Mouse (Mus musculus) thymus, postnatal 14 days (tissue): ENCODE data around the gene Mink1.

Experiments
- DNase-seq: peaks from one replicate; pipeline ENCODE4 v3.0.0; 2021

Gene Mink1

DNA sequence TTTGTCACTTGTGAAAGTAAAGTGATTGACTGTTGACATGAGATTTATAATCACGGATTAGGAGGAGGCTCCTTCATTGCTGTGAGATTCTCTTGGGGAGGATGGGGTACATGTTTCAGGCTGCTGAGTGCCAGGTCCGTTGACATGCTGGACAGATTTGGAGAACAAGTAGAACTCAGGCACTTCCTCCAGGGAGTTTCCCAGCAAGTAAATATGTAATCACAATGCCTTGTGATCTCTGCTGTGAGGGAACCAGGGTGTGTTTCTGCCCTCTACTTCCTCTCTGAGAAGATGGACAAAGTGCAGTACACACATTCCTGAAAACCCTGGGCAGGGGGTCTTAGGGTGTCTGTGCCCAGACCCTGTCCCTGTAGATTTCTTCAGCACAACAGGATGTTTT is 33.0 kb downstream of the Mink1 start:
- no peak for DNase-seq

DNA sequence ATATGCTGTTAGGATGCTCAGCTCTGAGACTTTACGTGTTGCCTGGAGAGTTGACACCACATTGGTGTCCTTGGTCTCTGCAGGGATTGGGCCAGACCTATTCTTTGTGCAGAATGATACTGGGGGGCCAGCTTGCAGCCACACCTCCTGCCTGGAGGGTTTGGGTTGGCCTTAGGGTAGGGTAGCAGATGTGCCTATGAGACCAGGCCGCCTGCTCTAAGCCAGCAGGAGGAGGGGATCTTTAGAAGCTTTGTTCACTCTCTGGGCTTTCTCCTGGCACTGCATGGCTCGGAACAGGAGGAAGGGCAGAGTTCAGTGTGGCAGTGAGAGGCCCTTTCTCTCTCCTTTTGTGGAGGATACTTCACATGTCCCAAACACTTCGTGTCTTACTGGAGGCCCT is 33.4 kb downstream of the Mink1 start:
- no peak for DNase-seq

DNA sequence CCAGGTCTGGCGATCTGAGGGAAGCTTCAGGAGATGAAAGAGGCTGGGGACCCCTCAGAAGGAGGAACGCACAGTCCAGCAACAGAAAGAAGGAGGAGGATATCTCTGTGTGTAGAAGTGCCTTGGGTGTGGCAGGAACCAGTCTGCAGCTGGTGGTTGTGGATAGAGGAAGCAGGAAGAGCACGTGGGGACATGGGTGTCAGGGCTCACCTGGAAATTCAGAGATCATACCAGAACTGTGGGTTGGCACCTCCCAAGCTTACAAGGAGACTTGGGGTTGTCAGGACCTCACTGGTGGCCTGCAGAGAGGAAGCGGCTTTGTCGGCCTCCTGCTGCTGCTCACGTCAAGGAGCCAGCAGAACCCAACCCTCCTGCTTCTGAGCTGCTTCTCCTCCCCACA is 34.6 kb downstream of the Mink1 start:
- no peak for DNase-seq

DNA sequence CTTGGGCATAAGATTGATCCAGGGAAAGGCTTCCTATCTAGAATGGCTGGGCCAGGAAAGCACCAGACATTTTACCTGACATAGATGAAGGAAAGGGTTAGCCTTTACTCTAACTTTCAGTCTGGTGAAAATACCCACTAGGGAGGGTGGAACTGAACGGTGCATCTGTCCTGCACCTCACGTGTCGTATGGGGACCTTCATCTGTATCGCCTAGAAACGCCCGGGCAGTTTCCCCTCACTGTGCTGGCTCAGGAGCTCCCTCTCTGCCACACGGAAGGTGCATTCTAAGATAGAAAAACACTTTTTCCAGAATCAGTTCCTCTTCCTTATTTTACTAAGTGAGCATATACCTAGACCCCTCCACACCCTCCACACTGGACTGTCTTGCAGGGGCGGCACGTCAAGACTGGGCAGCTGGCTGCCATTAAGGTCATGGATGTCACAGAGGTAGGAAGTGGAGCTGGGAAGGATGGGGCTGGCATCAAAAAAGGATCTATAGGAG is 35.8 kb downstream of the Mink1 start:
- no peak for DNase-seq

GRCm38 (mm10) chr11:70605024-70605566 is 42.4 kb downstream of the Mink1 start:
- peak; percentile 77 for DNase-seq

DNA sequence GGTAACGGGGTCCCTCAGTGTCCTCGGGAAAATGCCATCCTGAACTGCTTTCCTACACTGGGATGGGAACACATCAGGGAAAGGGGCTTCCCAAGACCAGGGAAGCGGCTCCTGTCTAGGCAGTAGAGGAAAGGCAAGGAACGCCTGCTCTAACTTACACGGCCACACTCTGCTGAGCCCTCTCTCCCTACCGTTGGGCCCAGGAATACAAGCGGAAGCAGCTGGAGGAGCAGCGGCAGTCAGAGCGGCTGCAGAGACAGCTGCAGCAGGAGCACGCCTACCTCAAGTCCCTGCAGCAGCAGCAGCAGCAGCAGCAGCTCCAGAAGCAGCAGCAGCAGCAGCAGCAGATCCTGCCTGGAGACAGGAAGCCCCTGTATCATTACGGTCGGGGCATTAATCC is 44.0 kb downstream of the Mink1 start:
- no peak for DNase-seq

DNA sequence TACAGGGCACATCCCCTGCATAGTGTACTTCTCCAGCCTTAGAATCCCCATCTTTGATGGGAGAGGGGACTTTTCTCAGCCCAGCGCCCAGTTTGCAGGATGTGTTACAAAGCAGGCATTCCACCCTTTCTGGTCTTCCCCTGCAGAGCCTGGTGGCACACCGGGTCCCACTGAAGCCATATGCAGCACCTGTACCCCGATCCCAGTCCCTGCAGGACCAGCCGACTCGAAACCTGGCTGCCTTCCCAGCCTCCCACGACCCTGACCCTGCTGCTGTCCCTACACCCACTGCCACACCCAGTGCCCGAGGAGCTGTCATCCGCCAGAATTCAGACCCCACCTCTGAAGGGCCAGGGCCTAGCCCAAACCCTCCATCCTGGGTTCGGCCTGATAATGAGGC is 44.9 kb downstream of the Mink1 start:
- DNase-seq, result no peak

GRCm38 (mm10) chr11:70608381-70609066 is 45.8 kb downstream of the Mink1 start:
- DNase-seq, result peak; percentile 56

GRCm38 (mm10) chr11:70610752-70611151 is 48.1 kb downstream of the Mink1 start:
- no peak for DNase-seq

DNA sequence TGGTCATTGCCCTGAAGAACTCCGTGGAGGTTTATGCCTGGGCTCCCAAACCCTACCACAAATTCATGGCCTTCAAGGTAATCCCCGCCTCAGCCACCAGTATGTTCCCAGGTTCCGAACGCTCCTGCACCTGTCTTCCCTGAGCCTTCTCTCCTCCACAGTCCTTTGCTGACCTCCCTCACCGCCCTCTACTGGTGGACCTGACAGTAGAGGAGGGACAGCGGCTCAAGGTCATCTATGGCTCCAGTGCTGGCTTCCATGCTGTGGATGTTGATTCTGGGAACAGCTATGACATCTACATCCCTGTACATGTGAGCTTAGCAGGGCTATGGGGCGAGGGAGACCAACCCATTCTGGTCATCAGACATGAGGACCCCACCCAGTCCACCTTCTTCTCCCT is 49.8 kb downstream of the Mink1 start:
- no peak for DNase-seq

DNA sequence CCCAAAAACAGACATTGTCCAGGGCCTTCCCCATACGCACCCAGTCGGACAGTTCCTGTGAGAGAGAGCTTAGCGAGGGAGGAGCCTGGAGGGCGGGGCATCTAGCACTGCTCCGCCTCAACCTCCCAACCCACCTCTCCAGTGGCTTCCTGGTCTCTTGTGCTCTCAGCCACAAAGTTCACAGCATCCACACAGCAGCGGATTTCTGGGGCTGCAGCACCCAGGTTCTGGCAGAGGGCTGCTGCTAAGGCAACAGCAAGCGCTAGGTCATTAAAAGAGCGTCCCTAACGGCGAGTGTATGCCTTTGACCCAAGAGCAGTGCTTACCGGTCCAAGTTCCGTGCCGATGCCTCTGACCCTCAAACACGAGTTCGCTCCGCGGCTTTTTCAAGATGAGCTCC is 52.4 kb downstream of the Mink1 start:
- DNase-seq, result peak; percentile 83

DNA sequence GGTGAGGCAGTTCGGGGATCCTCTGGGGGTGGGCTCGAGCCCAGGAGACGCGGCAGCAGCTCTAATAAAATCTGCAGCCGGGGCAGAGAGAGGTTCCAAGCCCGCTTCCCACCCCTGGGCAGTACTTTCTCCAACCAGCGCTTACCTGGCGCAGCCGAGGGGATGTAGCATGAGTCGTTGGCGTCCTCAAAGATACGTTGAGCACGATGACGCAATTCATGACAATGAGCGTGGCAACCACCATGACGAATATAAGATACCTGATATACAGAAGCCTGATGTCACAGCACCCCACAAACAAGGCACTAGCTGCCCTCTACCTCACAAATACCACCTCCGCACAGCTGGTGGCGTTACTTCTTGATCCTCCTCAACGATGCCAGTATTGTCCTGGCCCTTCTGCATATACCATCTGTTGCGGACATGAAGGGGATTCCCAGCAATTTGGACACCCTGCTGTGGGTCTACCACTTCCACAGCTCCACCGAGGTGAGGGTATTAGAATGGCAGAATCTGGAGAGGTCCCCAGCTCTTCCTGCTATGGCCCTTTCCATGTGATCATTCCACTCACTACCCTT is 52.9 kb downstream of the Mink1 start, which contains the start of gene 4930544D05Rik:
Gene 4930544D05Rik, plus strand, starts transcription at position 333 of the 578 bp plus-strand sequence.
- DNase-seq, result no peak

DNA sequence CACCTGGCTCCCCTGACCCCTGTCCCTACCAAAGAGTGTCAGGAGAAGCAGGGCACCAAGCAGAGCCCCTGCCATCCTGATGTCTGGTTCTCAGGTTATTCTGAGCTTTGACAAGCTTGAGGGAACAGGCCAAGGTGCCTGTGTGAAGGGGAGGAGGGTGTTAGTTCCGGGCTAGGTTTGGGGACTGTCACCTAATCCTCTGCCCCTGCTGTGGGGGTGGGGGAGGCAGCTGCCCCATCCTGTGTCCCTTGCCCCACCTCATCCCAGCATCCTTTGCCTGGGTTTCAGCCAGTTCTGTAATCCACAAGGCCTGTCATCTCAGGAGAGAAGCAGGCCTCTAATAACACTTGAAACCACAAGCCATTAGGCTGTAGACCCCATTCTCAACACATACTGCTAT is 56.4 kb downstream of the Mink1 start, which contains the start of gene Chrne:
Gene Chrne, minus strand, starts transcription at position 116 of the 400 bp plus-strand sequence.
- DNase-seq, result no peak

- DNase-seq, result no peak
Observed at GRCm38 (mm10) chr11:70621972-70622814, 59.5 kb downstream of the Mink1 start.

- DNase-seq, result no peak
Observed at GRCm38 (mm10) chr11:70623053-70623742, 60.5 kb downstream of the Mink1 start.

DNA sequence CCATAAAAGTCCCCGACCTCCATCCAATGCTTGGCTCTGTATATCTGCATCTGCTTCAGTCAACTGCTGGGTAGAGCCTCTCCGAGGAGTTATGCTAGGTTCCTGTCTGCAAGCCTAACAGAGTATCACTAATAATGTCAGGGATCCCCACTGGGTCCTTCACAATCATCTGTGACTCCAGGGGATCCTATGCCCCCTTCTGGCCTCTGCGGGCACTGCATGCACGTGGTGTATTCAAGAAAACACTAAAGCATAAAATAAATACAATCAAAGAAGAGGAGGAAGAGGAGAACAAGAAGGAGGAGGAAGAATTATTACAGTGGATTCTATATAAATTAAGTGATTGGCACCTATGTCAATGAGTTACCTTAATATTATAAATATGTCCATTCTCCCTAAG is 62.8 kb downstream of the Mink1 start:
- peak; percentile 70 for DNase-seq

DNA sequence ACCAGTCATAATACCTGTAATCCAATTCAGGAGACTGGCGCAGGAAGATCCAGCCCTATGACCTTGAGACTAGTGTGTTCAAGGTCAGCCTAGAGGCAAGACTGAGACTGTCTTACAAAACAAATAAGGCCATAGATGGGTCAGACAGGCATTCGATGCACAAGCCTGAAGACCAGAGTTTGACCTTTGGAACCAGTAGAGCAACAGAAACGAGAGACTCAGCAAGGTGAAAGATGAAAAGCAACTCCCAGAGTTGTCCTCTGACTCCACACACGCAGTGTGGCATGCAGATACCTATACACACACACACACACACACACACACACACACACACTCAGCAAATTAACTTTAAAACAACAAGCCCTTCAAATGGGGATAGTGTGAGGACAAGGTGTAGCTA is 64.2 kb downstream of the Mink1 start:
- no peak for DNase-seq

DNA sequence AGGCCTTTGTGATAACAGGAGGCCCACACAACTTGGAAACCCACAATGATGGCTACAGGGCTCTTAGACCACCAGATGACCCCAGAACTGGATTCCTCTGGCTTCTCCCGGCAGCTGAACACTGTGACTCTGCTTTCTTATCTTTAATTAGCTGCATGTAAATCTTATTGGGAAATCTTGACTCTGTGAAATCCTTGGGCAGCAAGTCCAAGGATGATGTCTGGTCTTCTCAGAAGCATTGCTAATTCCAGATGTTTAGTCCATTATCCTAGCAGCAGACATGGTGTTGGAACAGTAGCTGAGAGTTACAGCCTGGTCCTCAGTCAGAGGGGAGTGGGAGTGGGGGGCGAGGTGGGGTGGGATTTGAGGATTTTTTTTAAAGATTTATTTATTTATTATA is 65.8 kb downstream of the Mink1 start:
- no peak for DNase-seq

DNA sequence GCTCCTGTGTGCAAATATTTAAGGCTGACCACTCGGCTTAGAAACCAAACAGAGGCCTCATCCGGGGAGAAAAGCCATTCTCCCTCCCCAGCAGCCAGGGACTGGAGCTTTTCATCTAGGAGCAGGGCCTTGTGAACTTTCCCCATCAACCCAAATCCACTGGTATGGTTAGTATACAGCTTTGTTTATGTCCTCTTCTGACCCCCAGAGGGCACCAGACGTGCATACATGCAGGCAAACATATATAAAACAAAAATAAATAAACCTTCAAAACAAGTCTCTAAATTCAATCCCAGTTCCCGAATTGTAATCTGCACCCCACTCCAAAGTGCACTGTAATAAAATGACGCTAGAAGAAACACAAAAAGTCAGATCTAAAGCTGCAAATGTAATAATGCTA is 66.9 kb downstream of the Mink1 start:
- DNase-seq, result peak; percentile 61

- DNase-seq, result no peak
Observed at GRCm38 (mm10) chr11:70630129-70630528, 67.4 kb downstream of the Mink1 start.

DNA sequence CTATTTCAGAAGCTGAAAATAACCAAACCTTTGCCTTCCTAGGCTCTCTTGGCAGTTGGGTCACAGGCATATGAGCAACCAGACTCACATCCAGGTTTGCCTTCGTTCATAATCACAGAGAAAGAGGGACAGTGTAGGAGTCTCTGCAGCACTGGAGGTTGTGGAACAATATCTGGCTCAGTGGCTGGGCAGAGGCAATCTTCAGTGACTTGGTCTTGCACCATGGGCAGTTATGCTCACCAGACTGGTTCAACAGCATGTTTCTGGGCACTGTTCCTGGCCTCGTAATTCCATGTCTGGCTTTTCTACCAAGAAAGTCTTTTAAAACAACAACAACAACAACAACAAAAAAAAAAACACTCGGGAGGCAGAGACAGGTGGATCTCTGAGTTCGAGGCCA is 72.9 kb downstream of the Mink1 start:
- no peak for DNase-seq

GRCm38 (mm10) chr11:70637764-70638163 is 75.1 kb downstream of the Mink1 start:
- no peak for DNase-seq

DNA sequence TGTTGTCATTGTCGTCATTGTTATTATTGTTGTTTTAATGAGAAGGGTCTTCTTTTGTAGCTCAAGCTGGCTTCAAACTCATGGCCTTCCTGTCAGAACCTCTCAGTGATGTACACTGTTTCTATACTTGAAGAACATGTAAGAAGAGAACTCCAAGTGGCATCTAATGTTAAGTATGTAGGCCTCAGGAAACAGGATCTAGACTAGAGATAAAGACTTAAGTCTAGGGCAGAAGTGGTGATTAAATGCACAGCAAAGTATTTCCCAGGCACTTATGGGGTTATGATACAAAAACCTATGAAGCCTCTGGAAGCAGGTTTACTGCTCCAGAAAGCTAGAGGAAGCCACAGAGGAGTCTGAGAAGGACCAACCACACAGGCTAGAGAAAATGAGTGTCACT is 75.6 kb downstream of the Mink1 start:
- DNase-seq, result no peak
